8 mouse cellular contexts compared by ENCODE assay signal in the genomic region with DNA sequence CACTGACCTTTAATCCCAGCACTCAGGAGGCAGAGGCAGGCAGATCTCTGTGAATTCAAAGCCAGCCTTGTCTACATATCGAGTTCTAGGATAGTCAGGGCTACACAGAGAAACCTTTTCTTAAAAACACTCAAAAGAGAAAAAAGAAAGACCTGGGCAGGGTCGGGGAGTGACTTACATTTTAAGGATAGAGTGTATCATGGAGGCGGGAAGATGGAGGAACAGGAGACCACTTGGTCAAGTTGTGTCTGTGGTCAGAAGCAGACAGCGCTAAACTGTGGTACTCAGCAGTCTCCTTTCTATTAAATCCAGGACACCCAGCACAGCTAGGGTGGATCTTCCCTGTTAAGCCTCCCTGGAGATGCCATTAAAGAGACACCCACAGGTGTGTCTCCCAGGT. TPM values are rescaled to one million over a fixed set of nuclear protein-coding genes. Genes with fewer than 3 reads are reported as not detected.
DNase-seq lines count a peak whose midpoint lies in the region; ATAC-seq and TF ChIP-seq lines count a peak whose summit lies in the region.

A gene (minus strand): TSS at position 333 of the 400 bp plus-strand sequence.

- no peaks in the 10 kb centered on the region for H3K27me3 ChIP-seq in forebrain, embryonic 15.5 days
- no peaks in the 10 kb centered on the region for H3K27me3 ChIP-seq in intestine, embryonic 15.5 days (replicated peaks)
- H3K27me3 ChIP-seq in midbrain, embryonic 12.5 days = 0 out of 2 replicates have a peak, but pooled peaks cover 5% of the 10 kb centered on the region

- WGBS in forebrain, embryonic 15.5 days = 93% methylated on average over 4 of the region's 4 CpGs
- WGBS in intestine, embryonic 15.5 days = 95% methylated on average over 4 of the region's 4 CpGs
- WGBS in midbrain, embryonic 12.5 days = 90% methylated on average over 4 of the region's 4 CpGs

- no peak for DNase-seq in layer of hippocampus, adult 2 months (ENCODE audit: low spot score in 2 of 2)
- DNase-seq in layer of hippocampus, adult 11-12 months (ENCODE audit: low spot score) = no peak
- DNase-seq in kidney, postnatal 14 days = no peak
- DNase-seq in urinary bladder, postnatal 10 days (ENCODE audit: low spot score) = no peak
- DNase-seq in adipocyte (ENCODE audit: low spot score) = no peak

- H3K4me1 ChIP-seq in forebrain, embryonic 15.5 days = peaks cover 20% of the 10 kb centered on the region
- 0 out of 2 replicates have a peak, but pooled peaks cover 3% of the 10 kb centered on the region for H3K4me1 ChIP-seq in intestine, embryonic 15.5 days (replicated peaks)
- H3K4me1 ChIP-seq in midbrain, embryonic 12.5 days = peaks cover 9% of the 10 kb centered on the region

- H3K4me3 ChIP-seq in layer of hippocampus, adult 2 months = peak within 1 kb of the TSS; percentile 58; the same call in 1 of the 2 replicates
- H3K4me3 ChIP-seq in forebrain, embryonic 15.5 days = peak within 1 kb of the TSS; percentile 68; the same call in 1 of the 2 replicates
- H3K4me3 ChIP-seq in intestine, embryonic 15.5 days (replicated peaks) = no peak within 1 kb of the TSS
- H3K4me3 ChIP-seq in midbrain, embryonic 12.5 days = 0 out of 2 replicates have a peak within 1 kb of the TSS, but pooled peaks have one; percentile 77

- peak within 1 kb of the TSS; percentile 48 for H3K4me2 ChIP-seq in forebrain, embryonic 15.5 days (replicated peaks)
- peak within 1 kb of the TSS; percentile 87; the same call in 1 of the 2 replicates for H3K4me2 ChIP-seq in intestine, embryonic 15.5 days (replicated peaks)
- peak within 1 kb of the TSS; percentile 91 for H3K4me2 ChIP-seq in midbrain, embryonic 12.5 days (replicated peaks)

- H3K9me3 ChIP-seq in forebrain, embryonic 15.5 days = no peaks in the 10 kb centered on the region
- H3K9me3 ChIP-seq in intestine, embryonic 15.5 days = no peaks in the 10 kb centered on the region
- no peaks in the 10 kb centered on the region for H3K9me3 ChIP-seq in midbrain, embryonic 12.5 days

- H3K36me3 ChIP-seq in forebrain, embryonic 15.5 days = no peaks in the 10 kb centered on the region
- no peaks in the 10 kb centered on the region for H3K36me3 ChIP-seq in intestine, embryonic 15.5 days
- no peaks in the 10 kb centered on the region for H3K36me3 ChIP-seq in midbrain, embryonic 12.5 days

- no peak within 1 kb of the TSS for H3K27ac ChIP-seq in layer of hippocampus, adult 2 months
- H3K27ac ChIP-seq in forebrain, embryonic 15.5 days (replicated peaks) = peak within 1 kb of the TSS; percentile 57; the same call in 1 of the 2 replicates
- H3K27ac ChIP-seq in intestine, embryonic 15.5 days = no peak within 1 kb of the TSS
- no peak within 1 kb of the TSS for H3K27ac ChIP-seq in midbrain, embryonic 12.5 days (replicated peaks)

- peak within 1 kb of the TSS; percentile 5; the same call in 1 of the 2 replicates for H3K9ac ChIP-seq in forebrain, embryonic 15.5 days (replicated peaks)
- H3K9ac ChIP-seq in intestine, embryonic 15.5 days = no peak within 1 kb of the TSS
- no peak within 1 kb of the TSS for H3K9ac ChIP-seq in midbrain, embryonic 12.5 days (replicated peaks)

- ATAC-seq in forebrain, embryonic 15.5 days (replicated peaks) = no peak
- ATAC-seq in intestine, embryonic 15.5 days = no peak
- no peak for ATAC-seq in midbrain, embryonic 12.5 days (ENCODE audit: low FRiP score, low read depth)

- TF ChIP-seq CTCF in layer of hippocampus, adult 2 months (conservative IDR thresholded peaks at IDR 0.05) = no peak

RNA-seq across cellular contexts. Expression of the gene that starts here (rescaled TPM):
- total RNA-seq in layer of hippocampus, adult 2 months (2021) = 10 to 100 TPM; 25.7 to 26.0 TPM
- 13.0 and 13.7 TPM in 2 replicates for polyA plus RNA-seq in forebrain, embryonic 15.5 days (2015; fragmentation: Nextera tagmentation; extraction: Ambion mirVana)
- 2.5 and 2.8 TPM in 2 replicates for polyA plus RNA-seq in intestine, embryonic 15.5 days (2015; fragmentation: Nextera tagmentation; extraction: Ambion mirVana)
- 6.2 and 6.4 TPM in 2 replicates for polyA plus RNA-seq in midbrain, embryonic 12.5 days (2016; fragmentation: Nextera tagmentation; extraction: Ambion mirVana)
